Mouse (Mus musculus): Measurements from ENCODE around the gene Cfap100. TPM values are rescaled to one million over a fixed set of nuclear protein-coding genes. Genes with fewer than 3 reads are reported as not detected.

Cfap100 gene
- polyA plus RNA-seq, 1 experiment: not detected

- Histone ChIP-seq H3K4me3 (ENCODE audit: extremely low read depth, insufficient read depth, insufficient read length) (peak overlapping the region; percentile 74), H3K36me3 (ENCODE audit: control insufficient read depth, insufficient read depth, low read length) (peaks cover 14% of the 10 kb centered on the region), H3K27me3 (ENCODE audit: control insufficient read depth, insufficient read depth, low read length) (no peaks in the 10 kb centered on the region), H3K27ac (ENCODE audit: insufficient read depth, low read length) (peak overlapping the region; percentile 66; the same call in 1 of the 2 replicates), H3K4me1 (ENCODE audit: control insufficient read depth, insufficient read depth, insufficient read length) (peaks cover 10% of the 10 kb centered on the region; the same call in 1 of the 2 replicates)
- peak; percentile 8 to 18 for DNase-seq (ENCODE audit: low read depth in 1 of 2, low spot score in 2 of 2)
- WGBS: under 1% methylated on average over 96 of the region's 98 CpGs
- TF ChIP-seq CTCF (IDR thresholded peaks at IDR 0.05; ENCODE audit: extremely low read depth, insufficient read depth, insufficient read length, insufficient replicate concordance) (no peak), POLR2A (IDR thresholded peaks at IDR 0.05; ENCODE audit: low read depth, low read length) (no peak)
Observed at GRCm38 (mm10) chr6:90369725-90370553, 58.7 kb downstream of the Cfap100 start.

GRCm38 (mm10) chr6:90368976-90369724 lies 59.4 kb downstream of the Cfap100 start, which contains the start of gene Zxdc:
Gene Zxdc, plus strand, starts transcription at chr6:90369492.
- 8% methylated on average over 41 of the region's 41 CpGs for WGBS
- H3K36me3 ChIP-seq (ENCODE audit: control insufficient read depth, insufficient read depth, low read length): peaks cover 8% of the 10 kb centered on the region
- peak; percentile 86 to 98 for DNase-seq (ENCODE audit: low read depth in 1 of 2, low spot score in 2 of 2)
- peaks cover 10% of the 10 kb centered on the region; the same call in 1 of the 2 replicates for H3K4me1 ChIP-seq (ENCODE audit: control insufficient read depth, insufficient read depth, insufficient read length)
- H3K4me3 ChIP-seq (ENCODE audit: extremely low read depth, insufficient read depth, insufficient read length): peak within 1 kb of the TSS; percentile 74
- peak within 1 kb of the TSS; percentile 66; the same call in 1 of the 2 replicates for H3K27ac ChIP-seq (ENCODE audit: insufficient read depth, low read length)
- TF ChIP-seq CTCF (IDR thresholded peaks at IDR 0.05; ENCODE audit: extremely low read depth, insufficient read depth, insufficient read length, insufficient replicate concordance) (no peak), POLR2A (IDR thresholded peaks at IDR 0.05; ENCODE audit: low read depth, low read length) (peak; percentile 53)
- H3K27me3 ChIP-seq (ENCODE audit: control insufficient read depth, insufficient read depth, low read length): no peaks in the 10 kb centered on the region

GRCm38 (mm10) chr6:90363301-90363700 lies 65.3 kb downstream of the Cfap100 start:
- Histone ChIP-seq H3K4me1 (ENCODE audit: control insufficient read depth, insufficient read depth, insufficient read length) (no peaks in the 10 kb centered on the region), H3K27me3 (ENCODE audit: control insufficient read depth, insufficient read depth, low read length) (no peaks in the 10 kb centered on the region), H3K27ac (ENCODE audit: insufficient read depth, low read length) (no peak overlapping the region), H3K4me3 (ENCODE audit: extremely low read depth, insufficient read depth, insufficient read length) (no peak overlapping the region), H3K36me3 (ENCODE audit: control insufficient read depth, insufficient read depth, low read length) (no peaks in the 10 kb centered on the region)
- WGBS: 92% methylated on average over 5 of the region's 5 CpGs
- DNase-seq (ENCODE audit: low read depth in 1 of 2, low spot score in 2 of 2): no peak
- TF ChIP-seq CTCF (IDR thresholded peaks at IDR 0.05; ENCODE audit: extremely low read depth, insufficient read depth, insufficient read length, insufficient replicate concordance) (no peak), POLR2A (IDR thresholded peaks at IDR 0.05; ENCODE audit: low read depth, low read length) (no peak)

GRCm38 (mm10) chr6:90360922-90361614 lies 67.5 kb downstream of the Cfap100 start:
- TF ChIP-seq POLR2A (IDR thresholded peaks at IDR 0.05; ENCODE audit: low read depth, low read length) (no peak), CTCF (IDR thresholded peaks at IDR 0.05; ENCODE audit: extremely low read depth, insufficient read depth, insufficient read length, insufficient replicate concordance) (no peak)
- 81% methylated on average over 6 of the region's 6 CpGs for WGBS
- no peak overlapping the region for H3K4me3 ChIP-seq (ENCODE audit: extremely low read depth, insufficient read depth, insufficient read length)
- no peaks in the 10 kb centered on the region for H3K4me1 ChIP-seq (ENCODE audit: control insufficient read depth, insufficient read depth, insufficient read length)
- no peak overlapping the region for H3K27ac ChIP-seq (ENCODE audit: insufficient read depth, low read length)
- no peak for DNase-seq (ENCODE audit: low read depth in 1 of 2, low spot score in 2 of 2)
- H3K27me3 ChIP-seq (ENCODE audit: control insufficient read depth, insufficient read depth, low read length): no peaks in the 10 kb centered on the region
- no peaks in the 10 kb centered on the region for H3K36me3 ChIP-seq (ENCODE audit: control insufficient read depth, insufficient read depth, low read length)

DNA sequence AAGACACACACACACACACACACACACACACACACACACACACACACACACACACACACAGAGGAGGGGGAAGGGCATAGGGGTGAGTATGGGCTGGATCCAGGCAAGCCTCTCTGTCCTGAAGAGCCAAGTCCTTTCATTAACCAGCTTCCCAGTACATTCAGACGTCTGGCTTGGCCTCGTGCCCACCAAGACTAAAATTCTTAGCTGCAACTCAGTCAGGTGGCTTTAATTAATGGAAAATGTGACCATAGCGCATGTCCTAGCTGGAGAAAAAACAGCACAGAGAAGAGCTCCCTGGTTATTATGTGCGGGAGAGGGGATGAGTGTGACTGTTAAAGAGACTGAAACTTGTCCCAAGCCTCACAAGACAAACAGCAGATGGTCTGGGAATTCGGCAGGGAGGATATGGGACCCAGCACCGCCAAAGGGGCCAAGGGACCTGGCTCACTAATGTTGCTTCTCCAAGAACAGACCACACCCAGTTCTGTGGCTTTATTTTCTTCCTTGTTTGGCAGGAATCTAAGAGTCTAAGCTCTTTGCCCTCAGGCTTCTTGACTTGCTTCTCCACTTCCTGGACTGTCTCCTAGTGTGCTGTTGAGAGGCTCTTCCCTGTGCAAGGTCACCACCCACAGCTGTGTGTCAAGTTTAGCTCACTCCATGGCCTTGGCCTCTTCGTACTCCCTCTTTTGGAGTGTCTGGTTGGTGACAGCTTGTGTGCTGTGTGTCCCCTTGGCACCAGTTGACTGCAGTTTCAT lies 68.4 kb downstream of the Cfap100 start:
- WGBS: 63% methylated on average over 7 of the region's 7 CpGs
- no peak overlapping the region for H3K27ac ChIP-seq (ENCODE audit: insufficient read depth, low read length)
- no peaks in the 10 kb centered on the region for H3K36me3 ChIP-seq (ENCODE audit: control insufficient read depth, insufficient read depth, low read length)
- no peak for TF ChIP-seq POLR2A (IDR thresholded peaks at IDR 0.05; ENCODE audit: low read depth, low read length)
- TF ChIP-seq CTCF (IDR thresholded peaks at IDR 0.05; ENCODE audit: extremely low read depth, insufficient read depth, insufficient read length, insufficient replicate concordance): no peak
- no peak for DNase-seq (ENCODE audit: low read depth in 1 of 2, low spot score in 2 of 2)
- H3K4me1 ChIP-seq (ENCODE audit: control insufficient read depth, insufficient read depth, insufficient read length): no peaks in the 10 kb centered on the region
- no peak overlapping the region for H3K4me3 ChIP-seq (ENCODE audit: extremely low read depth, insufficient read depth, insufficient read length)
- H3K27me3 ChIP-seq (ENCODE audit: control insufficient read depth, insufficient read depth, low read length): no peaks in the 10 kb centered on the region

- H3K27ac ChIP-seq (ENCODE audit: insufficient read depth, low read length): no peak overlapping the region
- TF ChIP-seq POLR2A (IDR thresholded peaks at IDR 0.05; ENCODE audit: low read depth, low read length): no peak
- TF ChIP-seq CTCF (IDR thresholded peaks at IDR 0.05; ENCODE audit: extremely low read depth, insufficient read depth, insufficient read length, insufficient replicate concordance): no peak
- no peaks in the 10 kb centered on the region for H3K36me3 ChIP-seq (ENCODE audit: control insufficient read depth, insufficient read depth, low read length)
- H3K27me3 ChIP-seq (ENCODE audit: control insufficient read depth, insufficient read depth, low read length): no peaks in the 10 kb centered on the region
- H3K4me1 ChIP-seq (ENCODE audit: control insufficient read depth, insufficient read depth, insufficient read length): no peaks in the 10 kb centered on the region
- no peak overlapping the region for H3K4me3 ChIP-seq (ENCODE audit: extremely low read depth, insufficient read depth, insufficient read length)
- 70% methylated on average over 2 of the region's 2 CpGs for WGBS
- DNase-seq (ENCODE audit: low read depth in 1 of 2, low spot score in 2 of 2): no peak
Observed at GRCm38 (mm10) chr6:90359445-90359844, 69.2 kb downstream of the Cfap100 start.

All from spleen, adult 2 months (tissue).